7 mouse cellular contexts compared by ENCODE assay signal in genomic region chr2:153648773-153649297, GRCm38 (mm10). TPM values are rescaled to one million over a fixed set of nuclear protein-coding genes. Genes with fewer than 3 reads are reported as not detected.
DNase-seq lines count a peak whose midpoint lies in the region; ATAC-seq lines count a peak whose summit lies in the region.

No protein-coding gene starts in this region.

- peaks cover 9% of the 10 kb centered on the region for H3K4me1 ChIP-seq in neural tube, embryonic 11.5 days (ENCODE audit: control insufficient read depth, insufficient read depth, low read length)
- peaks cover 46% of the 10 kb centered on the region for H3K4me1 ChIP-seq in forebrain, embryonic 10.5 days
- peaks cover 12% of the 10 kb centered on the region for H3K4me1 ChIP-seq in limb, embryonic 11.5 days (ENCODE audit: control insufficient read depth, insufficient read depth, low read length)
- peaks cover 16% of the 10 kb centered on the region for H3K4me1 ChIP-seq in neural tube, embryonic 15.5 days

- 17% methylated on average over 14 of the region's 14 CpGs for WGBS in neural tube, embryonic 11.5 days
- 17% methylated on average over 14 of the region's 14 CpGs for WGBS in forebrain, embryonic 10.5 days
- WGBS in limb, embryonic 11.5 days, result 22% methylated on average over 13 of the region's 14 CpGs
- WGBS in neural tube, embryonic 15.5 days, result 24% methylated on average over 13 of the region's 14 CpGs

- H3K4me2 ChIP-seq in neural tube, embryonic 11.5 days (ENCODE audit: low read depth), result peak overlapping the region; percentile 95
- H3K4me2 ChIP-seq in limb, embryonic 11.5 days (ENCODE audit: low read depth, severe bottlenecking), result peak overlapping the region; percentile 91
- peak overlapping the region; percentile 95 for H3K4me2 ChIP-seq in neural tube, embryonic 15.5 days

- no peak overlapping the region for H3K27ac ChIP-seq in neural tube, embryonic 11.5 days (ENCODE audit: low read depth, low read length)
- peak overlapping the region; percentile 93 for H3K27ac ChIP-seq in forebrain, embryonic 10.5 days
- H3K27ac ChIP-seq in limb, embryonic 11.5 days (replicated peaks; ENCODE audit: low read depth, low read length), result no peak overlapping the region; the same call in 1 of the 2 replicates
- 0 out of 2 replicates have a peak overlapping the region, but pooled peaks have one; percentile 38 for H3K27ac ChIP-seq in neural tube, embryonic 15.5 days (replicated peaks)

- H3K9me3 ChIP-seq in neural tube, embryonic 11.5 days (ENCODE audit: control insufficient read depth, low read length), result no peaks in the 10 kb centered on the region
- H3K9me3 ChIP-seq in forebrain, embryonic 10.5 days, result no peaks in the 10 kb centered on the region
- H3K9me3 ChIP-seq in limb, embryonic 11.5 days (ENCODE audit: control insufficient read depth, low read length), result no peaks in the 10 kb centered on the region
- H3K9me3 ChIP-seq in neural tube, embryonic 15.5 days (replicated peaks), result no peaks in the 10 kb centered on the region

- no peak for DNase-seq in neural tube, embryonic 11.5 days (ENCODE audit: low spot score)
- no peak for DNase-seq in neural tube, embryonic 10.5 days (ENCODE audit: extremely low spot score, low spot score)
- DNase-seq in forebrain, embryonic 10.5 days (ENCODE audit: extremely low spot score, low spot score), result no peak
- DNase-seq in limb, embryonic 11.5 days (ENCODE audit: low spot score), result peak; percentile 77
- DNase-seq in frontal cortex, postnatal 14 days (ENCODE audit: low spot score in 2 of 2), result no peak
- no peak for DNase-seq in urinary bladder, postnatal 25 days (ENCODE audit: low spot score)

- peak overlapping the region; percentile 76 for H3K4me3 ChIP-seq in neural tube, embryonic 11.5 days (ENCODE audit: low read depth, low read length)
- H3K4me3 ChIP-seq in forebrain, embryonic 10.5 days, result peak overlapping the region; percentile 87
- peak overlapping the region; percentile 55 for H3K4me3 ChIP-seq in limb, embryonic 11.5 days (ENCODE audit: low read depth, low read length)
- H3K4me3 ChIP-seq in neural tube, embryonic 15.5 days (replicated peaks), result peak overlapping the region; percentile 79

- H3K27me3 ChIP-seq in neural tube, embryonic 11.5 days (ENCODE audit: control insufficient read depth, insufficient read depth, low read length), result no peaks in the 10 kb centered on the region
- peaks cover 20% of the 10 kb centered on the region for H3K27me3 ChIP-seq in forebrain, embryonic 10.5 days (ENCODE audit: poor library complexity, severe bottlenecking)
- no peaks in the 10 kb centered on the region; the same call in 1 of the 2 replicates for H3K27me3 ChIP-seq in limb, embryonic 11.5 days (ENCODE audit: control insufficient read depth, insufficient read depth, low read length)
- H3K27me3 ChIP-seq in neural tube, embryonic 15.5 days (replicated peaks), result peaks cover 9% of the 10 kb centered on the region; the same call in 1 of the 2 replicates

- H3K36me3 ChIP-seq in neural tube, embryonic 11.5 days (ENCODE audit: control insufficient read depth, insufficient read depth, low read length), result no peaks in the 10 kb centered on the region
- H3K36me3 ChIP-seq in forebrain, embryonic 10.5 days (replicated peaks), result no peaks in the 10 kb centered on the region
- H3K36me3 ChIP-seq in limb, embryonic 11.5 days (ENCODE audit: control insufficient read depth, insufficient read depth, low read length), result no peaks in the 10 kb centered on the region
- H3K36me3 ChIP-seq in neural tube, embryonic 15.5 days, result no peaks in the 10 kb centered on the region

- no peak; the same call in 1 of the 2 replicates for ATAC-seq in neural tube, embryonic 11.5 days (ENCODE audit: insufficient read depth, low FRiP score, low TSS enrichment)
- no peak for ATAC-seq in limb, embryonic 11.5 days (ENCODE audit: insufficient number of reproducible peaks, low FRiP score, low TSS enrichment, low read depth)
- ATAC-seq in neural tube, embryonic 15.5 days (ENCODE audit: low FRiP score), result peak; percentile 53

- H3K9ac ChIP-seq in neural tube, embryonic 11.5 days (ENCODE audit: low read length), result peak overlapping the region; percentile 84
- H3K9ac ChIP-seq in limb, embryonic 11.5 days (ENCODE audit: low read length), result peak overlapping the region; percentile 61
- peak overlapping the region; percentile 68 for H3K9ac ChIP-seq in neural tube, embryonic 15.5 days (replicated peaks)

RNA-seq across cellular contexts. Expression of gene Dnmt3b, which starts 0.4 kb away (rescaled TPM):
- 11.0 and 13.3 TPM in 2 replicates for polyA plus RNA-seq in neural tube, embryonic 11.5 days (2014; fragmentation: Nextera tagmentation; extraction: Ambion mirVana)
- 24.8 and 26.9 TPM in 2 replicates for polyA plus RNA-seq in forebrain, embryonic 10.5 days (2016; fragmentation: Nextera tagmentation; extraction: Ambion mirVana)
- 20.3 and 22.0 TPM in 2 replicates for polyA plus RNA-seq in limb, embryonic 11.5 days (2014; fragmentation: Nextera tagmentation; extraction: Ambion mirVana)
- 3.4 and 11.5 TPM in 2 replicates for polyA plus RNA-seq in neural tube, embryonic 15.5 days (2015; fragmentation: Nextera tagmentation; extraction: Ambion mirVana)

RNA-seq across cellular contexts. Expression of gene Commd7, which starts 16.3 kb away (rescaled TPM):
- 64.6 and 68.9 TPM in 2 replicates for polyA plus RNA-seq in neural tube, embryonic 11.5 days (2014; fragmentation: Nextera tagmentation; extraction: Ambion mirVana)
- polyA plus RNA-seq in forebrain, embryonic 10.5 days (2016; fragmentation: Nextera tagmentation; extraction: Ambion mirVana), result 66.2 and 71.8 TPM in 2 replicates
- polyA plus RNA-seq in limb, embryonic 11.5 days (2014; fragmentation: Nextera tagmentation; extraction: Ambion mirVana), result 63.7 and 67.4 TPM in 2 replicates
- polyA plus RNA-seq in neural tube, embryonic 15.5 days (2015; fragmentation: Nextera tagmentation; extraction: Ambion mirVana), result 91.2 and 94.4 TPM in 2 replicates

RNA-seq across cellular contexts. Expression of gene Dnmt3c, which starts 47.6 kb away (rescaled TPM):
- not detected in 2 replicates for polyA plus RNA-seq in neural tube, embryonic 11.5 days (2014; fragmentation: Nextera tagmentation; extraction: Ambion mirVana)
- 0.07 TPM in 1 of 2 replicates, not detected in the other for polyA plus RNA-seq in forebrain, embryonic 10.5 days (2016; fragmentation: Nextera tagmentation; extraction: Ambion mirVana)
- not detected in 2 replicates for polyA plus RNA-seq in limb, embryonic 11.5 days (2014; fragmentation: Nextera tagmentation; extraction: Ambion mirVana)
- 0.09 and 0.12 TPM in 2 replicates for polyA plus RNA-seq in neural tube, embryonic 15.5 days (2015; fragmentation: Nextera tagmentation; extraction: Ambion mirVana)

Comparison
In these comparisons a context has a peak if more than half of its experiments do, and no peak if none do; other contexts are left out.
1. H3K27ac ChIP-seq: peak in forebrain, embryonic 10.5 days (single experiment) and neural tube, embryonic 15.5 days (single experiment); none in neural tube, embryonic 11.5 days (single experiment) and limb, embryonic 11.5 days (single experiment).
2. Peak in every context shown above with its lines, with median percentiles within 50 percentile points of each other: H3K4me2 ChIP-seq, H3K4me3 ChIP-seq and H3K9ac ChIP-seq.